Mouse (Mus musculus): ENCODE measurements around the gene Gm20388.

DNA sequence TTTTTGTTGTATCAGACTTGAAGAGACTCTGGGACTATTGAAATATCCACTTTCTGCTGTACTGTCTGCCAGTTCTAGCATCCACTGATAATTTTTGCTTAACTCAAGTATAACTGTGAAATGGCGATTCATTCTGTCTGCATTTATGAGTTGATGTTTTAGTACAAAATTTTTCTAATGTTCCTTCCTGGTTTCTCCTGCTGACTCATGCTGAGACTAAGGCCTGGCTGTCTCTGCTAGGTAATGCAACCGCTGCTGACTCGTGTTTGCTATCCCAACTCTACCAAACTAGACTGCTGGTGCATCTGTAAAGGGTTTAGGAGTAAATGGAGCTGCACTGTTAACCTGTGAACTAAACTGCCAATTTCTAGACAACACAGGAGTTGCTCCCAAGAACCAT, 3556.8 kb downstream of the Gm20388 start:
- TF ChIP-seq CTCF (IDR thresholded peaks at IDR 0.05; ENCODE audit: low read depth) = no peak
- no peak for TF ChIP-seq EP300 (IDR thresholded peaks at IDR 0.05; ENCODE audit: low read depth)
